ENCODE assay signal across 8 mouse cellular contexts in genomic region chr17:29963730-29964259, GRCm38 (mm10). TPM values are rescaled to one million over a fixed set of nuclear protein-coding genes. Genes with fewer than 3 reads are reported as not detected.
A peak's percentile ranks its signal among the peaks of the same experiment; 100 is the strongest.
DNase-seq lines count a peak whose midpoint lies in the region; ATAC-seq and TF ChIP-seq lines count a peak whose summit lies in the region.

No protein-coding gene starts in this region.

- H3K4me3 ChIP-seq in lung, embryonic 14.5 days (ENCODE audit: low read depth, low read length), result peak overlapping the region; percentile 16; the same call in 1 of the 2 replicates
- H3K4me3 ChIP-seq in hindbrain, embryonic 10.5 days, result peak overlapping the region; percentile 39
- H3K4me3 ChIP-seq in liver, embryonic 16.5 days (ENCODE audit: low read depth, low read length), result no peak overlapping the region; the same call in 1 of the 2 replicates
- peak overlapping the region; percentile 22 for H3K4me3 ChIP-seq in stomach, postnatal 0 days (ENCODE audit: low read depth, low read length)

- peak overlapping the region; percentile 9; the same call in 1 of the 2 replicates for H3K9ac ChIP-seq in lung, embryonic 14.5 days
- H3K9ac ChIP-seq in liver, embryonic 16.5 days (ENCODE audit: low read depth, low read length), result no peak overlapping the region
- H3K9ac ChIP-seq in stomach, postnatal 0 days (ENCODE audit: low read length), result peak overlapping the region; percentile 41; the same call in 1 of the 2 replicates

- peak overlapping the region; percentile 48 for H3K4me2 ChIP-seq in lung, embryonic 14.5 days
- H3K4me2 ChIP-seq in liver, embryonic 16.5 days (ENCODE audit: low read depth, low read length), result peak overlapping the region; percentile 22
- H3K4me2 ChIP-seq in stomach, postnatal 0 days (replicated peaks; ENCODE audit: low read depth), result peak overlapping the region; percentile 54

- no peak for TF ChIP-seq EP300 in stomach, postnatal 0 days (optimal IDR thresholded peaks at IDR 0.05)

- peak; percentile 23 for DNase-seq in lung, embryonic 14.5 days
- no peak for DNase-seq in lung, postnatal 4 days
- DNase-seq in adrenal gland, postnatal 10 days, result peak; percentile 48
- no peak for DNase-seq in hindbrain, embryonic 10.5 days (ENCODE audit: low spot score)
- peak; percentile 54 for DNase-seq in stomach, postnatal 0 days (ENCODE audit: low spot score)
- no peak for DNase-seq in cerebellum, adult 9-11 months
- DNase-seq in cerebellum, adult 18-20 months, result no peak

- no peaks in the 10 kb centered on the region for H3K36me3 ChIP-seq in lung, embryonic 14.5 days (ENCODE audit: insufficient read depth)
- H3K36me3 ChIP-seq in hindbrain, embryonic 10.5 days, result no peaks in the 10 kb centered on the region
- no peaks in the 10 kb centered on the region for H3K36me3 ChIP-seq in liver, embryonic 16.5 days (ENCODE audit: control insufficient read depth, insufficient read depth)
- no peaks in the 10 kb centered on the region for H3K36me3 ChIP-seq in stomach, postnatal 0 days (ENCODE audit: control insufficient read depth, insufficient read depth, low read length)

- WGBS in lung, embryonic 14.5 days, result 5% methylated on average over 11 of the region's 11 CpGs
- WGBS in hindbrain, embryonic 10.5 days, result 4% methylated on average over 11 of the region's 11 CpGs
- WGBS in liver, embryonic 16.5 days (ENCODE audit: insufficient replicate concordance), result 5% methylated on average over 11 of the region's 11 CpGs
- 11% methylated on average over 11 of the region's 11 CpGs for WGBS in stomach, postnatal 0 days

- no peak for ATAC-seq in lung, embryonic 14.5 days (ENCODE audit: insufficient read depth)
- ATAC-seq in liver, embryonic 16.5 days (ENCODE audit: low read depth), result no peak
- peak; percentile 54 for ATAC-seq in stomach, postnatal 0 days (ENCODE audit: low FRiP score, low TSS enrichment)

- peaks cover 10% of the 10 kb centered on the region; the same call in 1 of the 2 replicates for H3K4me1 ChIP-seq in lung, embryonic 14.5 days (ENCODE audit: insufficient read depth)
- peaks cover 36% of the 10 kb centered on the region for H3K4me1 ChIP-seq in hindbrain, embryonic 10.5 days (replicated peaks)
- H3K4me1 ChIP-seq in liver, embryonic 16.5 days (ENCODE audit: control insufficient read depth, low read depth, low read length), result peaks cover 3% of the 10 kb centered on the region; the same call in 1 of the 2 replicates
- H3K4me1 ChIP-seq in stomach, postnatal 0 days (replicated peaks; ENCODE audit: control insufficient read depth, insufficient read depth), result 0 out of 2 replicates have a peak, but pooled peaks cover 3% of the 10 kb centered on the region

- TF ChIP-seq CTCF in lung, embryonic 14.5 days (IDR thresholded peaks at IDR 0.05; ENCODE audit: low read depth), result 0 out of 2 replicates have a peak, but pooled peaks have one; percentile 18
- peak; percentile 28; the same call in 1 of the 2 replicates for TF ChIP-seq CTCF in stomach, postnatal 0 days (IDR thresholded peaks at IDR 0.05; ENCODE audit: low read depth)

- H3K27ac ChIP-seq in lung, embryonic 14.5 days (ENCODE audit: low read depth), result no peak overlapping the region
- H3K27ac ChIP-seq in hindbrain, embryonic 10.5 days, result peak overlapping the region; percentile 69
- no peak overlapping the region for H3K27ac ChIP-seq in liver, embryonic 16.5 days (ENCODE audit: low read length)
- no peak overlapping the region for H3K27ac ChIP-seq in stomach, postnatal 0 days (replicated peaks)

- H3K27me3 ChIP-seq in lung, embryonic 14.5 days (ENCODE audit: insufficient read depth, low read length), result peaks cover 17% of the 10 kb centered on the region
- H3K27me3 ChIP-seq in hindbrain, embryonic 10.5 days (ENCODE audit: insufficient read depth, poor library complexity, severe bottlenecking), result peaks cover 48% of the 10 kb centered on the region
- peaks cover 9% of the 10 kb centered on the region for H3K27me3 ChIP-seq in liver, embryonic 16.5 days (ENCODE audit: control insufficient read depth, insufficient read depth, low read depth, low read length)
- H3K27me3 ChIP-seq in stomach, postnatal 0 days (ENCODE audit: control insufficient read depth, insufficient read depth, low read length), result no peaks in the 10 kb centered on the region

- H3K9me3 ChIP-seq in lung, embryonic 14.5 days (ENCODE audit: low read depth, low read length), result no peaks in the 10 kb centered on the region
- H3K9me3 ChIP-seq in hindbrain, embryonic 10.5 days, result peaks cover 10% of the 10 kb centered on the region; the same call in 1 of the 2 replicates
- H3K9me3 ChIP-seq in liver, embryonic 16.5 days (replicated peaks; ENCODE audit: control insufficient read depth, low read length), result no peaks in the 10 kb centered on the region
- no peaks in the 10 kb centered on the region for H3K9me3 ChIP-seq in stomach, postnatal 0 days (ENCODE audit: control insufficient read depth, low read length)

RNA-seq across cellular contexts. Expression of gene Mdga1, which starts 6.1 kb away (rescaled TPM):
- 4.7 and 8.9 TPM in 2 replicates for polyA plus RNA-seq in lung, embryonic 14.5 days (2014; fragmentation: Nextera tagmentation; extraction: Ambion mirVana)
- 1 to 10 TPM; 3.1 to 4.2 TPM for total RNA-seq in adrenal gland, postnatal 10 days (2021)
- polyA plus RNA-seq in hindbrain, embryonic 10.5 days (2016; fragmentation: Nextera tagmentation; extraction: Ambion mirVana), result 2.3 and 5.1 TPM in 2 replicates
- 1.6 and 1.9 TPM in 2 replicates for polyA plus RNA-seq in liver, embryonic 16.5 days (2015; fragmentation: Nextera tagmentation; extraction: Ambion mirVana)
- 2.1 and 2.7 TPM in 2 replicates for polyA plus RNA-seq in stomach, postnatal 0 days (2015; fragmentation: Nextera tagmentation; extraction: Ambion mirVana)

RNA-seq across cellular contexts. Expression of gene Zfand3, which starts 40.7 kb away (rescaled TPM):
- 41.2 and 47.5 TPM in 2 replicates for polyA plus RNA-seq in lung, embryonic 14.5 days (2014; fragmentation: Nextera tagmentation; extraction: Ambion mirVana)
- 100 to 1,000 TPM; 110 to 117 TPM for total RNA-seq in adrenal gland, postnatal 10 days (2021)
- polyA plus RNA-seq in hindbrain, embryonic 10.5 days (2016; fragmentation: Nextera tagmentation; extraction: Ambion mirVana), result 70.9 and 97.7 TPM in 2 replicates
- polyA plus RNA-seq in liver, embryonic 16.5 days (2015; fragmentation: Nextera tagmentation; extraction: Ambion mirVana), result 16.3 and 16.9 TPM in 2 replicates
- 35.5 and 36.0 TPM in 2 replicates for polyA plus RNA-seq in stomach, postnatal 0 days (2015; fragmentation: Nextera tagmentation; extraction: Ambion mirVana)

Comparison
In these comparisons a context has a peak if more than half of its experiments do, and no peak if none do; other contexts are left out.
1. DNase-seq: peak in lung, embryonic 14.5 days (single experiment), adrenal gland, postnatal 10 days (single experiment) and stomach, postnatal 0 days (single experiment); none in lung, postnatal 4 days (0 of 2), hindbrain, embryonic 10.5 days (single experiment), cerebellum, adult 9-11 months (single experiment) and cerebellum, adult 18-20 months (0 of 2).
2. Peak in every context shown above with its lines, with median percentiles within 50 percentile points of each other: H3K4me2 ChIP-seq.